Mouse (Mus musculus) 3134 (cell line): ENCODE results near the gene D930007J09Rik.

ENCODE experiments used
- DNase-seq: peaks from one replicate; pipeline ENCODE4 v3.0.0-alpha.2; 2011; ENCODE audit warnings: low spot score; ENCODE audit not compliant: insufficient read length; ENCODE audit errors: extremely low read depth

Gene D930007J09Rik

DNA sequence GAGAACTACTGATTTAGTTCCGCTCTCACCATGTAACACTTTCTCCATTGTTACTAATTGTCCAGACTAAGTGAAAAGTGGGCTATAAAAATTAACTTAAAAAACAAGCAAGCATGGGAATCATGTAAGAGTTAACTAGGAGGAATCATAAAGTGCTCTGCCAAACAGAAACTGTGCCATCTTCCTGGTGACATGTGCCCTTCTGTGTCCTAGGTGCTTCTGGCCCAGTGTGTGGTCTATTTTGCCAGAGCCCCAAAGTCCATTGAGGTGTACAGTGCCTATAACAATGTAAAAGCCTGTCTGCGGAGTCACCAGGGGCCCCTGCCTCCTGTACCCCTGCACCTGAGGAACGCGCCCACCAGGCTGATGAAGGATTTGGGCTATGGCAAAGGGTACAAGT, 19.0 kb upstream of the D930007J09Rik start:
- DNase-seq, result no peak

DNA sequence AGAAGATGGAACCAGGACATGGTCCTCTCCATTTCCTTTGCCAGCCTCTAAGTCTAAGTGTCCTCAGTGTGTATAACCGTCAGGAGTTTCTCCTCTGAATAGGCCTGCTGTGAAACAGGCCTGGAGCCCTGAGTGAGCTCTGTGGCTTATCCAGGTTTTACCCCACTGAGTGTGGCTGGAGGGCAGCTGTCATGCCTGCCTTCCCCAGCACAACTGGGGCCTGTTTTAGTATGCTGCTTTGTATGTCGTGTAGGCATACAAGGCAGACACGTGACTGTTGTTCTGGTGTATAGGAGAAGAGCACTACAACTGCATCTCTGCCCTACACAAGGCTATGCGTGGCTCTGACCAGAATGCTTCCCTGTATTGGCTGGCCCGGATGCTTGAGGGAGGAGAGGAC, 17.3 kb upstream of the D930007J09Rik start:
- DNase-seq, result no peak

DNA sequence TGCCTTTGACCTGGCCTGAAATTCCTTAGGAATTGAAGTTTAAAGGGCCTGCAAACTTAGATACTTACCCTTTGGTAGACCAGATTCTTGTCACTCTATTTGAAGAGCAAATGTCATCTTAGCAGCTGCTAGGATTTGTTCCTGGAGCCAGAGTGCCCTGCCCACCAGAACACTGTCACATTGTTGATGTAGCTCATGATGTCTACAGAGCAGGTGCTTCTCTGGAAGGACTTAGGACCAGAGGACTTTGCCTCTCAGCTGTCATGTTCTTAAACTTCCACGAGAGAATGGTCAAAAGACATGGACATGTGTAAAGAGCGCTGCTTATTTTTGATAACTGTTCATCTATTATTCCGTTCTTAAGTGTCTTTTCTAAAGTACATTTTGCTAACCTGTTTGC, 16.6 kb upstream of the D930007J09Rik start:
- no peak for DNase-seq

DNA sequence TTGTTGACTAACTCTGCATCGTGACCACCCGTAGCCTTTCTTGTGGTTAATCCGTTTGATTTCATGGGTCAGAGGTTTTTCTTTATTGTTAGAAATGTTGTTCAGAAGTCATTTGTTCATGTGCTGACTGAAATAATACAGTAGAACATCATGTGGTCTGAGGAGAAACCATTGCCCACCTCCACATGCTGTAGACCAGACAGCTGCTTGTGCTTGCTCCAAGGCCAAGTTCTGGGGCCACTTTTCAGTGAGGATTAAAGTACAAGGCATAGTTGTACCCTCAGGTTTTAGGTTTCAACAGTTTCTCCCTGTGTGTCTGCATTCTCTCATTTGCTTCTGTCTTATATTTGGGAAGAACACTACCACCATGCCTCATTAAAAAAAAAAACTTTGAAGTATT, 5.0 kb upstream of the D930007J09Rik start:
- DNase-seq, result no peak

DNA sequence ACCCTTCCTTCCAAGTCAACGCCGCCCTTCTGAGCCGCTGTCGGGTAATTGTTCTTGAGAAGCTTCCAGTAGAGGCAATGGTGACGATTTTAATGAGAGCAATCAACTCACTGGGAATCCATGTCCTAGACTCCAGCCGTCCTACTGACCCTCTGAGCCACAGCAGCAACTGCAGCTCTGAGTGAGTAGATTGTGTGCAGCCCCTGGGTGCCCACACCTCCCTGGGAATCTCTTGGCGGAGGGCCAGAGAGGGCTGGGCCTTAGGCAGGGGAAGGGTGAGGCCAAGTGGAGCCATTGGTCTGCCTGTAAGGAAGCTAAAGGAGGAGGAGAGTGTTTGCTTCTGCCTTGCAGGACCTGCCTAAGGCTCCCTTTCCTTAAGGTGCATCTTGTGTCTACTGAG, 4.2 kb upstream of the D930007J09Rik start:
- peak; percentile 9 for DNase-seq

DNA sequence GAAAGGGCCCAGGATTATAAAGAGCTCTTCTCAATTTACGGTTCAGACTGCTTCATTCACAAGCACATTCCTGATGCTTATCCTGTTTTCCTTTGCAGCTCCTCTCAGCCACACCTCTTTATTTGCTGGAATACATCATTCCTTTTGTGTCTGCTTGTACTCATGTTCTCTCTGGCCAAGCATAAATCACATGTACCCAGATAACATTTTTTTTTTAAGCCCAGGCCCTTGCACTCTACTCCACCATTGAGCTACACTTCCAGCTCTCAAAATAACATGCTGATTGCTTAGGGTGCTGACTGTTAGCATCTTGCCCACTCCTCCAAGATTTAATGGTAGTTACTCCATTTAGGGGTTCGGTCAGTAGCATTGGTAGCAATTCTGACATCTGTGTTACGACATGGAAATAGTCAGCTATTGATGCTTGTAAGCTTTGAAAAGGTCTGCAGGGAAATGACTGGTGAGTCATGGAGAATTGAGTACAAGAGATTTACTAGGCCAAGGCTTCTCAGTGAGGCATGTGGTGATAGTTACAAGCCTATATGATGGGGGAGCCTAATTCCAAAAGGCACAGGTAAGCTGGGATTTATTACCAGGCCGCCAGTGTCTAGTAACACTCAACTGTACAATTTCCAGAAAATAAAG, 1.2 kb upstream of the D930007J09Rik start:
- DNase-seq, result no peak

DNA sequence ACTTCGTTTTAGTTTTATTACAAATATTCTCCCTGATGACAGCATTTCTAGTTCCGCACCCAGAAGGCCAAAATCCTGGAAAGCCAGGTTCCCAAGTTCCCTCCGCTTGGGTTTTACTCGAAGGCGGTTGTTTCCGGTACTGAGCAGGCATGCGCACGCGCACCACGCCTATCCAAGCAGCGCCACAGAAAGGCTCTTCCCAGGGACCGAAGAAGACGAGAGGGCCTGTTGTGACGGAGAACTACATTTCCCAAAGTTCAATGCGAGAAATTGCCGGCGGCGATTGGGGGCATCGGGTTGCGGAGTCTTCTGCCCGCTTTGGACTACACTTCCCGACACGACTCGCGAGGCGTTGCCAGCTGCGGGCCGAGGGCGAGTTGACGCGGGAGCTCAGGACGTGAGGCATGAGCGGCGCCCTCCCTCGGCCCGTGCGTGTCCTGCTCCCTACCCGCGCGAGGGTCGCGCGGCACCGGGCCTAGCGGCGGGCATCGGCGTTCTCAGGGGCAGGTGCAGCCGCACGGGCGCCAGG, 892 bp downstream of the D930007J09Rik start, which contains the start of gene Wrnip1:
Gene Wrnip1 (plus strand): TSS at position 346 of the 529 bp plus-strand sequence.
- DNase-seq, result peak; percentile 98

DNA sequence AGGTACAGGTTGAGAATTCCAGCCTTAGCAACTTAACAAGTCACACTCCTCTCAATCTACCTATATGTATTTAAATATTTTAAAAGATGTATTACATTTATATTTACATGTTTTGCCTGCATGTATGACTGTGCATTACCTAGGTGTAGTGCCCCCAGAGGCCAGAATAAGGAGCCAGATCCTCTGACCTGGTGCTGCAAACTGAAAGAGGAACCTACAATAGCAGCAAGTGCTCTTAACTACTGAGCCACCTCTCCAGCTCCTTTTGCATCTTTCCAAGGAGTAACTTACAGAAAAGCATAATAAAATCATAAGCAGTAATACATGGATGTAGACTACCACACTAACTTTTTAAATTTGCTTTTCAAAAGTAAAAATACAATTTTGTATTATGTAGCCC, 1.8 kb downstream of the D930007J09Rik start:
- DNase-seq, result no peak

DNA sequence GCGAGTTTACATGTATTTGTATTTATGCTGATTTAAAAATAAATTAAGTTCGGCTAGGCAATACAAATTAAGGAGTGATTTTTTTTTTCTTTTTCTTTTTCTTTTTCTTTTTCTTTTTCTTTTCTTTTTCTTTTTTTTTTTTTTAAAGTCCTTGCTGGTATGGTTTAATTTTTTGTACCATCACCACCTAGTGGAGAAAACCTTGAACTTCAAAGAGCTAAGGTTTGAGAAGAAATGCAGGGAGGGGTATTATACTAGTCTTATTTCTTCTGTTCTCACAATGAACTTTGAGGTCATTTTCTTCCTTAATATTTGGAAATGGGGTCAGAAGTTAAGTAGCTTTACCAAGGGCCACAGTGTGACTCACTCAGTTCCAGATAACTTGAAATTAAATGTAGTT, 3.5 kb downstream of the D930007J09Rik start:
- DNase-seq, result no peak

DNA sequence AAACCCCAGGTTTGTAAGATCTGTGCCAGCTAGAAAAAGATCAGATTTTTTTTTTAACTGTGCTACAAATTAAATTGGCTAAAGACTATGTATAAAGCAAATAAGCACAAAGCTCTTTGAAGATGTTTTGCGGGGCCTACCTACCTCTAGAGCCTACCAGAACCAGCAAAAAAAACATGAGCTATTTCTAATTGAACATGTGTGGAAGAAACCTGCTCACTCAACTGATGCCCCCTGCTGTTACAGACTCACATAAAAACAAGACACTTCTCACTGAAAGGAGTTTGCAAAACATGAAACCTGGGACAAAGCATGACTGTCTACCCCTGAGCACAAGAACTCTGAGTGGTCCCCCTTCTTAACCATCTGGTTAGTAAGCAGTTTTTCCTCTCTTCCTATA, 5.6 kb downstream of the D930007J09Rik start:
- no peak for DNase-seq

DNA sequence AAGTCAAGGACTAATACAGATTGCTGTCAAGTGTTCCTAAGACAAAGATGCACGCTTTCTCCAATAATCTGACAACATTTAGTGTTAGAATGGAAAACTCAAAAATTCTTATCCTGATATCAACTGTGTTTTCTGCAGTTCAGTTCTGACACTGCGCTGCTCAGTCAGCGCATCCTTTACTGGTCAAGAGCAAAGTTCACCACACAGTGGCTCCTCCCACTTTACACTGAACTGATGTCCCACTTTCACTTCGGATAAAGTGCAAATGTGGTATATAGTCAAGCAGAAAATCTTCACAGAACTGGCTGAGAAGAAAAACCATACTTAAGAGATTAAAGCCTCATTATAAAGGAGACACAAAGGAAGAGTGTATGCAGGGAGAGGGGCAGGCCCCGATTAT, 7.5 kb downstream of the D930007J09Rik start:
- no peak for DNase-seq

DNA sequence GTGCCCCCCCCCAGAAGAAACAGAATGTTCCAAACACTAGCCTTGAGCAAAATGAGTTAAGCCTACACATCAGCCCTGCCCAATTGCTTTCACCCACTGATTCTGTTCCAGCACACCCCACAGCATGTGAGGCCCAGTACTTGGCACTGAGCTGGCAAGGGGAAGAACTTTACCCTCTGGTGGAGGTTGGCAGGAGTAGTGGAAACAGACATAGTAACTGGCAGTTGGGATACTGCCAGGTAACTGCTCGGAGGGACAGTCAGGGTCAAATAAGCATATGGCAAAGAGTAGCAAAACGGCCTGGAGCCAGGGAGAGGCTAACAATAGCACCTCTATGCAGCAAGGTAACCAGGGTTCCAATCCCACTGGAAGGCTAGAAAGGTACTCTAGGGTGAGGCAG, 8.0 kb downstream of the D930007J09Rik start:
- peak; percentile 7 for DNase-seq

DNA sequence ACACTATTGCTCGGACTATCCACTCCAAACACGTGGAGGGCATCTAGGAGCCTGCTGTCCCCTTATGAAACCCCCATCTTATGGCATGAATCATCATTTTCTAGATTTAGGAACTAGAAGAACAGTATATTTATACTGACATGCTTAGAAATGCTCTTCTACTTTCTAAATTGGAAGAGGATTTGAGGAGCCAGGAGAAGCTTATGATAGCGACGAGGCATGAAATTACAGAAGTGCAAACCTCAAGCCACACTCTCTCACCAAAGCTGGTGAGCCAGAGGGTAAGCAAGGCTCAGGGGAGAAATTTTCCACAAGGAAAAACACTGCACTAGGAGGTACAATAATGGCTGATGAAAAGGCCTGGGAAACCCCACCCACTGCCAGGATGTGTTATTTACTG, 12.9 kb downstream of the D930007J09Rik start:
- no peak for DNase-seq

DNA sequence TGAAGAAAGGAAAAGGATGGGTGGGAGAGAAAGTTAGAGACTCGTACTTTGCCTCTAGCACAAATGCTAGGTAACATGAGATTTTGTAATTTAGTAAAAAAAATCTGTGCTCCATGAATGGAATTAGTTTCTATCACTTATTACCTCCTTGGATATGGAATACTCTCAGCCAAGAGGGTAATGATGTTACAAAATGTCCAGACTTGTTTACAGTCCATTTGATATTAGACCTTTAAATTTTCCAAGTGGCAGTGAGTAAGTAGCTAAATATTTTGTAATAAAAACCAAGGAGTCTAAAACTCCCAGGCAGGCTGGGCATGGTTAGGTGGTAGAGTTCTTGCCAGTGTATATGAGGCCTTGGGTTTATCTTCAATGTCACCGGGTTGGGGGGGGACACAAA, 15.1 kb downstream of the D930007J09Rik start:
- no peak for DNase-seq

DNA sequence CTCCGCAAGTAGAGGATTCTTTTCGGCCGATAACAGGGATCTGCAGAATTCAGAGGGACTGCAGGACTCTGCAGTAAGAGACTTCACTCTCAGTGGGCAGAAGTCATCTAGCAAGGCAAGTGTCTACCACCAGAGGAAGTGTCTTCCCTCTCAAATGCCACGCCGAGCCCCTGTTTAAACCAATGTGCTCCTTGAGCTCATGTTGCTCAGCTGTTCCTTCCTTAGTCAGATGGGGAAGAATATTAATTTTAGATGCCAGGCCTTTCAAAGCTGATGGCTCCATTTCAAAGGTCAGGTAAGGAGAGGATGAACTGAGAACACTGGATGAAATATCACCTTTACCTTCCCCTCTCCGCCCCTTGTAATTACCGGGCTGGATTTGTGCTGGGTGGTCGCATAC, 18.8 kb downstream of the D930007J09Rik start, which contains the start of gene Mylk4:
Gene Mylk4 (minus strand): TSS at position 139 of the 400 bp plus-strand sequence.
- DNase-seq, result no peak

DNA sequence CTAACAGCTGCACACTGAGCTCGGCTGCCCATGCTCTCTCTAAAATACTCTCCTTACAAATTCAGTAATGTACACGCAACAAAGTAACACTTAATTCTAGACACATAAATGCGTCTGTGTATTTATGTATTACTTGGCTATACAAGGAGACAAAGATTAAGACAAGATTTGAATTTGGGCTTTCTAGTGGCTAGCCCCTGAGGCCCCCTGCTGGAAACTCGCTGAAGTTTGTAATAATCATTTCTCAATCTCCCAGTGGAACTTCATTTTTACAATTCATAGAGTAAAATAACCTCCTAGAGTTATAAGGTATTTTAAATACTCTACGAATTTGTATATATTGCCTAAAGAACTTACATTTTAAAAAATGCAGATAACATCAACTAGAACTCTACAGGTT, 19.6 kb downstream of the D930007J09Rik start:
- no peak for DNase-seq

DNA sequence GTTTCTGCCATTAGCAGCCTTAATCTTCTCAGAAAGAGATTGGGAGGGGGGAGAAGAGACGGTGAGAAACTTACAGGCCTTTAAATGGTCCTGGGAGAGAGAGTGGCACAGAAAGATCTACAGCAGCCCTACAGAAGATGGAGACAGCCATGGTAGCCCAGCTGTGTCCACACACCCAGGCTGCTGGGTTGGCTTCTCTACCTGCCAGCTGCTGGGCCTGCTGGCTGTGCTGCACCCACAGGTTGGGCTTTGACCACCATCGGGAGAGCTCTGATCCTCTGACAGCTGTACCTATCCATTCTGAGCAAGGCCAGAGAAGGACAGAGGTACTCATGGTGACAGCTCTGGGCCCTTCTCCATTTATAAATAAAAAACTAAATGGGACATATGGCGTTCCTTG, 23.8 kb downstream of the D930007J09Rik start:
- no peak for DNase-seq

DNA sequence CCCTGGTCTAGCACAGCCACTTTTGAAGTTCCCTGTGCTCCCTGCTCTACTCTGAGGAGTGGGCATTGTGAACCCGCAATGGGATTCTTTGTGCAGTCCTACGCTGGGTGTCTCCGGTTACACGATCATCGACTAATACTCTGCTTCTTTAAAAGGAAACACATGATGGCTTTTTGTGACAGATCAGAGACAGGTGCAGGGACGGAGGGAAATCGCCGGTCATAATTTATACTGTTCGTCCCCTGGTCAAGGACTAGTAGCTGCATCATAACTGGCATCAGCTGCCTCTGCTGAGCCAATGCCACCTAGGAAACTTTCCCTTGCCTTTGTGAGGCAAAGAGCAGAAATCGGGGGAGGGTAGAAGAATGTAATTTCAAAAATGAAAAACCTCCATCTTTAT, 26.3 kb downstream of the D930007J09Rik start:
- DNase-seq, result no peak

DNA sequence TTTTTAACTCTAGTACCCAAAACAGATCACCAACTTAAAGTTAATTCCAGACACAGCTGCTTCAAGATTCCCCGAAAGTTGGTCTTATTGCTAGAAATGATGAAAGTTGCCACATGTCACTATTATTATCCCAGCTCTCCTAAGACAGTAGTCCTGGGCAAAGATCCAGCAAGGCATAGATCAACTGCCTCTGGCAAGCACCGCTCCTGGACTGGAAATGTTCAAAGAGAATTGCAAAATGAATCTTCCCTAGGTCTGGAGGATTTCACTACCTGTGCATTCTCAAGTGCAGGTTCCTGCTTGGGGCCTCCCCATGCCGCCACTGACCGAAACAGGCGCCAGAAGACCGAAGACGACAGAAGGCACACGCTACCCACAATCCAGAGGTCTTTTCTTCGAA, 26.8 kb downstream of the D930007J09Rik start:
- no peak for DNase-seq

DNA sequence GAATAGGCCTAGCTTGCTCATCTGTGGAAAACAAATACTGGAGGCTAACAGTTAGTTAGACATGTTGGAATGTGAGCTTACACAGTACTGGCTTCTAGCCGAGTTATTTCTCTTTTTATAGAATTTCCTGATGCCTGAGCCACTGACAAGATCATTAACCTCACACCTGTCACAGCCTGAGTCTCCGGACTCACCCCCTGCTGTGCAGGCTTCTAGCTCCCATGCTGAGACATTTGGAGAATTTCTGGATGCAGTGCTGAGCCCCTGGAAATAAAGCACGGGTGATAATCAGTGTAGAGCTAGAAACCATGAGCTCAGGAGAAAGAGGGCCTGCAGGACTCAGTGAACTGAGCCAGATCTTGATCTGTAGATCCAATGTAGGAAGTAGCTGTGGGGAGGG, 32.7 kb downstream of the D930007J09Rik start:
- no peak for DNase-seq

DNA sequence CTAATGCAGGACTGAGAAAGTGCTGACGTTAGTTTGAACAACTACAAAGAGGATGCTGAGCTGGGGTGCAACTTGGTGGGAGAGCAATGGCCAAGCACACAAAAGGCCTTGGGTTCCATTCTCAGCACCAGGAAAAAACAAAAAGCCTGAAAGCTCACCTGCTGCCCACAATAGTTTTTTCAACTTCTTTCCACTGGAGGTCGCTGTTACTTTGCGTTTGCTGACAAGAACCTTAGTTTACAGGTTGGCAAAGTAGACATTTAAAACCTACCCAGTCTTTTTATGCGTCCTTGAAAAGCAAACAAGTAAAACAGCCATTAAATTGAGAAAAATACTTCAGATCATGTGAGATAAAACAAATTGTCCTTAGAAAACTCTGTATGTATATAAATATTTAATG, 34.5 kb downstream of the D930007J09Rik start:
- peak; percentile 6 for DNase-seq

DNA sequence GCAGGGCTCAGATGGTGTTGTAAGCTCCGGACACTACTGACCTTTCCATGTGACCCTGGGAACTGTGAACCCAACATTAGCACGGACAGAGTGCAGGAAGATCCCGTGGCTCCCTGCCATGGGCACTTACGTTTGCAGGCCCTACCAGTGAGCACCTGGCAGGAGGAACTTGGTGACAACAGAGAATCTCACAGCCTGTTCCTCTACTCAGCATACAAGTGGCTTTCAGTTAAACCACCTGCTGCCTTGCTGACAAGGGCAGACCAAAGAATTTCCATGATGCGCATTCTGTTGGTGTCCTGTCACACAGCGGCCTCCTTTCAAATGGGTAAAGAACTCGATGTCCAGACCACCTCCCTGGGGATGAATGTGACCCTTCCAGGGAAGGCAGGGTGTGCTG, 38.2 kb downstream of the D930007J09Rik start:
- DNase-seq, result no peak

DNA sequence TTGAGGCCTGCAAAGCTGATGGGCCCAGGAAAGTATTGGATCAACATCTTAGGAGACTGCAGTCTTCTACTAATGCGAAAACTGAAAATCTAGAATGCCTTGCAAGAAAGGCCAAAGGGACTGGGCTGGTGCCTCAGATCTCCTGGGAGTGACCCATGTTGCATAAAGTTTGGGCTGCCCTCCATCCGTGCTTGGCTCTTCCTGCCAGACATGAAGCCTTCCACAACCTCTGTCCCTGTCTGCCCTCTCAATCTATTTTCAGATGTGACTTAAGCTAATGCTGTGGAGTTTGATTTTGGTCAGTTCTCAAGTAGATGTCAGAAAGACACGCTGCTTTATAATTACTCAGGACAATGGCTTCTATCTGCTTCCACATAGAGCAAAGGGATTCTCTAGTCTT, 39.5 kb downstream of the D930007J09Rik start:
- no peak for DNase-seq
